Mouse (Mus musculus) right cerebral cortex, postnatal 14 days (tissue): Measurements from ENCODE around the gene Csrnp3.

Experiments used
- DNase-seq: peaks from one replicate; pipeline ENCODE4 v3.0.0; 2022

Csrnp3 gene

GRCm38 (mm10) chr2:65870919-65871582, 25.5 kb downstream of the Csrnp3 start:
- no peak for DNase-seq

- no peak for DNase-seq
Measured at GRCm38 (mm10) chr2:65891590-65891989, 46.0 kb downstream of the Csrnp3 start.

GRCm38 (mm10) chr2:65893241-65893640, 47.7 kb downstream of the Csrnp3 start:
- DNase-seq: no peak

- DNase-seq: no peak
Measured at GRCm38 (mm10) chr2:65894299-65894698, 48.7 kb downstream of the Csrnp3 start.

- no peak for DNase-seq
Measured at GRCm38 (mm10) chr2:65896542-65896941, 51.0 kb downstream of the Csrnp3 start.

GRCm38 (mm10) chr2:65897084-65897483, 51.5 kb downstream of the Csrnp3 start:
- no peak for DNase-seq

- DNase-seq: no peak
Measured at GRCm38 (mm10) chr2:65899478-65899877, 53.9 kb downstream of the Csrnp3 start.

- no peak for DNase-seq
Measured at GRCm38 (mm10) chr2:65908526-65908925, 63.0 kb downstream of the Csrnp3 start.

GRCm38 (mm10) chr2:65909724-65910521, 64.4 kb downstream of the Csrnp3 start:
- no peak for DNase-seq

GRCm38 (mm10) chr2:65915994-65916393, 70.4 kb downstream of the Csrnp3 start:
- DNase-seq: no peak

GRCm38 (mm10) chr2:65920651-65921412, 75.3 kb downstream of the Csrnp3 start:
- DNase-seq: no peak

GRCm38 (mm10) chr2:65925363-65925941, 79.9 kb downstream of the Csrnp3 start:
- DNase-seq: no peak

- DNase-seq: no peak
Measured at GRCm38 (mm10) chr2:65926935-65927708, 81.6 kb downstream of the Csrnp3 start.

GRCm38 (mm10) chr2:65929286-65929685, 83.7 kb downstream of the Csrnp3 start:
- no peak for DNase-seq

- DNase-seq: peak; percentile 53
Measured at GRCm38 (mm10) chr2:65929927-65930326, 84.4 kb downstream of the Csrnp3 start.

- no peak for DNase-seq
Measured at GRCm38 (mm10) chr2:65931313-65931712, 85.7 kb downstream of the Csrnp3 start.

GRCm38 (mm10) chr2:65931841-65932311, 86.3 kb downstream of the Csrnp3 start:
- peak; percentile 69 for DNase-seq

- DNase-seq: no peak
Measured at GRCm38 (mm10) chr2:65934099-65934498, 88.5 kb downstream of the Csrnp3 start.

- no peak for DNase-seq
Measured at GRCm38 (mm10) chr2:65938900-65939299, 93.3 kb downstream of the Csrnp3 start.

- DNase-seq: no peak
Measured at GRCm38 (mm10) chr2:65940351-65940750, 94.8 kb downstream of the Csrnp3 start.

GRCm38 (mm10) chr2:65942346-65942745, 96.8 kb downstream of the Csrnp3 start:
- DNase-seq: no peak

GRCm38 (mm10) chr2:65948808-65949207, 103.2 kb downstream of the Csrnp3 start:
- no peak for DNase-seq
